Mouse (Mus musculus) urinary bladder, postnatal 14 days (tissue): ENCODE measurements at regions not wholly inside any gene's neighbourhood (a gene's known extent, or its start where the extent isn't known, plus 50 kb on each side); places are given as distances from the start of the nearest gene placed in this dataset.

Experiments
- DNase-seq: peaks from one replicate; pipeline ENCODE4 v3.0.0; 2021; ENCODE audit warnings: low spot score

DNA sequence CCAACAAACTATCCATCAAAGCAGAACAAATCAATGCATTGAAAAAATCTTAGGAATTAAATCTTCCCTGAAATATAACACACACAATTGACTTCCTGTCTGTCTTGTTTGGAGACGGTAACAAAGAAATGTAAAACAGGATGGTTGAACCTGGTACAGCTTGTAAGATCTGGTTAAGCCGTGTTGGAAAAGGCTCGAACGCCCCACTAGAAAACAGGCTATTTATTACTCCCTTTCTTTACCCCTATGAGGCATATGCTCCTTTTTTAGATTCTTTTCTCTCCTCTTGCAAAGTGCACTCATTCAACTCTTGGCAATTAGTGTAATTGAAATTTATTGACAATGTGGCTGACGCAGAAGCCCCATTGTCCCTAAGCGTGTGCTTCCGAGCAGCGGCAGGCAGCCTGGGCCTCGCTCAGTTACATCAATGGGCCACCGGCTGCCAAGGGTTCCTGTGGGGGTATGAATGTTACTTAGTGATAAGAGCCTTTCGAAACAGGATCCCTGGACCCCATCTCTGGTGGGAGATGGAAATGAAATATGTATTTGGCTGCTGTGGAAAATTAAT lies 297.2 kb upstream of the Adamts16 start:
- no peak for DNase-seq

DNA sequence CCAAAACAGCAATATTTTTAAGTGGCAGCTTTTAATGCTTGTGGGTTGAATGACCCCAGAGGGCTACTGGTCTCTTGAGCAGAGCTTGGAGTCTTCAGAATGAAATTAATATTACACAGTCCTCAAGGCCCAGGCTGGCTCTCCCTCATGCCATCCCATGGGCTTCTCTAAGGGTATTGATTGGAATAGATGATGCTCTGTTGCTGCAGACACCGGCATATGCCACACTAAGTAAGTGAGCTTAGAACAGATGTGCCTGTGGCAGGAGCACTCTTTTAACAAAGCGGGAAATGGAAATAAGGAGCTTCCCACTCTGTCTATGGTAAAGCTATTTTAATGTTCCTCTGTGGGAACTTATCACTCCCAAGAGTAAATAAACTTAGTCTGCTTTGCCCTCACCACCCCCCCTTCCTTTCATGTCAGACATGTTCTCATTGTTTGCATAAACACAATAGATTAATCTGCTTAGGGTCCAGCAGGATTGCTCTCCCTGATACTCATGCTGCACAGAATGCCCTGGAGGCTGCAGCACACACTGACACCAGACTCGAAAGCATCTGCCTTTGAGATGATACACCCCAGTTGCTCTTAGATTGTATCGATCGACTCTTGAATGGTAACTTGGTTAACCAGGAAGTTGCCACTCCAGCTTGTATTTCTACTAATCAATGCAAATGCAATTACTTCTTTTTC lies 294.5 kb upstream of the Adamts16 start:
- no peak for DNase-seq

DNA sequence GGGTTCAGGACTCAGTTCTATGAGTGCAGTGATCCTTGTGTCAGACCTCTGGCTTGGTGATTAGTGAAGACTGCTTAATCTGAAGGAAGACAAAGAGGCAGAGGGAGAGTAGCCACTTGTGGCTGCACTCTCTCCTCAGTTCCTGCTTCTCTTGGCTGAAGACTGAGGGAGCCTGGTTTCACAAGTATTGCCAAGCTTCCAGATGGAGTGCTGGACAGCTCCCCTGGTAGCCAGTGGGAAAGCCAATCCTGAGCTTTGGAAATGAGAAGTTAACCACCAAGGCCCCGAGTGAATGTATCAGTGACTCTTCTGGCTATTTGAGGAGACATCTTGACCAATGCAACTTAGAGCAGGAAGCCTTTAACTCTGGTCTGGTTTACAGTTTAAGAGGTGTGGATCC lies 279.9 kb upstream of the Adamts16 start:
- DNase-seq: no peak

DNA sequence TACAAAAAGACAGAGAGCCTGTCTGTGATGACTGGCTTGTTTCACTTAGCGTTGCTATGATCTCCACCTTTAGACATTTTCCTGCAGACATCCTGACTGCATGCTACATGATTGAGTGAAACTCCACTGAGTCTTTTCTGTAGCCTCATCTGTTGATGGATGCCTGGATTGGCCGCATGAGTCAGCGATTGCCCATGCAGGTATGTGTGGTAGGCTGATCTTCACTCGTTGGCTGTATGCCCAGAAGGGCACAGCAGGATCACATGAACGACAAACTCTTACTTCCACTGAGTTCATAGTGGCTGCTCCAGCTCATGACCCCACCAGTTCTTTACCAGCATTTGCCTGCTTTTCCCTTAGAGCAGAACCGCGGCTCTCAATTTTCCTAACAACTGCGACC lies 266.6 kb upstream of the Adamts16 start:
- DNase-seq: peak; percentile 55

DNA sequence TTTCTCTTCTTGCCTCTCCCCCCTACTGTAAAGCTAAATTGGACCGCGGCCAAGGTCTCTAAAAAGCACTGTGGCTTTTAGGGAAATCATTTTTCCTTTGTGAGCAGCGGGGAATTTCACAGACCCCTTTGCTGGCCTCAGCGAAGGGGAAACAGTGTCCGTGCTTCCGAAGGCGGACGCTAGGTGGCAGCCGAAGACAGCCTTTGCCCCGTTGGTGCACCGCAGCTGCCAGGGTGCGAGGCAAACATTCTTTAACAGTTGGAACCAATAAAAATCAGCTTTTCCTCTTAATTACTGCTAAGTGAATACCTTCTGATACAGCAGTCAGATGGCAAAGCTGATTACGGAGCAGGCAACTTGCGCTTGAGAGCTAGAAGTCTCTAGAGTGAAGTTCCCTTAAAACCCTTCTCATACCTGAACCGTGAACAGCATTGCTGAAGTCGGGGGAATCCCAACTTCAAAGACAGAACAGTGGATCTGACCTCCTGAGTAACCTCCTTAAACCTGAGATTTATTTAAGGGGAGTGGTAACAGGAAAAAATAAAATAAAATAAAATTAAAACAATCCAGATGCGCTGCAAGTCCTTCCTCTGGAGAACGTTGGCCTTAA lies 263.7 kb upstream of the Adamts16 start:
- DNase-seq: peak; percentile 59

DNA sequence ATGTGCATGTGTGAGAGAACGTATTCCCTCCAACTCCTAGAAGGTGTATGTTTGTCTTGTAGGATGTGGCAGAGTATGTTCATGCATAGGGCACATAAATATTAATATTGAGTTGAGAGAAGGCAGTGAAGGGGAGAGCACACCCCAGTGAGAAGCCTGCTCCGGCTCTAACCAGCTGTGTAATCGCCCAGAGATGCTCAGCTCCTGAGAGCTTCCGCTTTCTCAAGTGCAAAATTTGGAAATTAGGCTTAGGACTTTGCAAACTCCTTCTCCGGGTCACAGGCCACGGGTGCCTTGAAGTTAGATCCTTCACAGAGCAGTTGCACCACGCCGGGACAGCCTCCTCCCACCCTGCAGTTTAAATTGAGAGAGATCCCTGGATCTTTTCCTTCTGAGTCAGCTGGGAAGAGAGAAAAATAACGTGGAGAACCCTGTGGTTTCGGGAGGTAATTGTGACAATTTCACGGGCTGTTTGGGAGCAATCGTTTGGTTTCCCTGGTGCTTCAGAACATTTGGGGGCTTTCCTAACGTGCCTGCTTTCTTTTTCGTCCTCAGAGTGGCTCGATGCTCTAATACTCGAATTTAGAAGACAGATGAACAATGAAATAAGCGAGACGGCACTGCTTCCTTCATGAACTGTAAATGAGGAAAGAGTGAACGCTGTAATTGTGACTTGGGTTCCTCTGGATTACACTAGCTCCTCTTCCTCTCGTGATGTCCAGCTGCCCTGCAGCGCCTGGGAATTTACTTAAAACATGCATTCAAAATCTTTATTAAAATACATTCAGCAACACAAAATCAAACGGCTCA lies 263.0 kb upstream of the Adamts16 start:
- no peak for DNase-seq

DNA sequence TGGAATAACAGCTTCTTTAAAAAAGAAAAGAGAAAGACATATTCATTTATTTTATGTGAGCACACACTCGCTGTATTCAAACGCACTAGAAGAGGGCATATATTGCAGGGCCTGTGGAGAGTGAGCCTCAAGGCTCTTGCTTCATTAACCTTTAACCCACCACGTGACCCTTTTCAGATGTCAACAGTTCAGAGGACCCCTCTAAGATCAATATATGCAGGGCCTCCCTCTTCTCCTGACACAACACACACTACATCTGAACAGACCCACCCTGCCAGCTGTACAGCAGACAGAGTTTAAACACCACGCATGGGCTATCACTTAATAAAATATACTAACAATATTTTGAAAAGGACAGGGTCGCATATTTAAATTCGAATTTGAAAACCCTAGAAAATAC lies 242.7 kb upstream of the Adamts16 start:
- DNase-seq: no peak

DNA sequence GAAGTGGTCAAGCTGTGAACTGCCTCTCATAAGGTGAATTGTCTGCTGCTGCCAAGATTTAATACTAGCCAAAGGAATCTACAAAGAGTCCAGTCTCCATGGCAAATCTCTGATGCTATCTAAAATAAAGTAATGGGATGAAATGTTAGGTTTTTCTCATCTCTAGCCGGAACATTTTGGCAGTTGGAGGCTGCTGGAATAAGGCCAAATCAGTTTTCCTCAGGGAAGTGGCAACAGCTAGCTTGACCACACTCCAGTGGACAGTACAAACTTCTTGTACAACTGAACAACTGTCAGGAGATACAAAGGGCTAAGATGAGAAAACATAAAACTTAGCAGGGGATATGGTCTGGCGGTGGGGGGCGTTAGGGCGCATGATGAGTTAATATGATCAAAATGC lies 234.3 kb upstream of the Adamts16 start:
- DNase-seq: no peak

DNA sequence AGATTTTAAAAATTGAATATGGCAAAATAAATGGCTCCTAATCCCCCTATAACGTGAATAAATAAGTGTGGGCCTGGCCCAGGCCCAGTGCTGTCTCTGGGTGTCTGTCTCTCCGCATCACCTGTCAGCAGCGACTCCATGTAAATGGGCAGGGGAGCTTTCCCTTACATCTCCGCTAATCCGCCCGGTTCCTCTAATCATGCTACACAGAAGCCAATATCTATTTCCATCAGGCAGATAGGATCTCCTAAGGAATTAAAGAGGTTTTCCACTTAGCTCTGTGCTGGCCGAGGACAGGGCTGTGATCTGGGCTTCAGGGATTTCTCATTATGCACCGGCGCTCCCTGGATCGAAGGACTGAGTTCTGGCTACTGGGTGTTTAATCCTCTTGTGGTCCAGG lies 232.4 kb upstream of the Adamts16 start:
- DNase-seq: no peak

DNA sequence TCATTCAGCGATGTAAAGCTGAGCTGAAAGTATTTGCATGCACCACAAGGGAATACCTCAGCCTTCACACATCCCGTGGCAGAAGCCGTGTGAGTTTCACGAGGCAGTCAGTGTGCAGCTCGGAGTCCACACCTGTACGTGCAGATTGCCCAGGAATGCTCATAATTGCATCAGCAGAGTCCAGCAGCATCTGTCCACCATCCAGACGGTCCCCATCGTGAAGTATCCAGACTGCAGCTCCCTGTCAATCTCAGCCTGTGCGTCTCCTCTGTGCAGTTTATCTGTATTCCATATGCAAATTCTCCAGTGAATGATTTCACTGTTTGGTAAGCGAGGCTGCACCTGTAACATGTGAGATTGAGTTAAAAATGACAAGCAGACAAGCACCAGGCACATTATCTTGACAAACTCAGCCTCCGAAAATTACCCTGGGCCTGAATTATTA lies 227.2 kb upstream of the Adamts16 start:
- DNase-seq: no peak

DNA sequence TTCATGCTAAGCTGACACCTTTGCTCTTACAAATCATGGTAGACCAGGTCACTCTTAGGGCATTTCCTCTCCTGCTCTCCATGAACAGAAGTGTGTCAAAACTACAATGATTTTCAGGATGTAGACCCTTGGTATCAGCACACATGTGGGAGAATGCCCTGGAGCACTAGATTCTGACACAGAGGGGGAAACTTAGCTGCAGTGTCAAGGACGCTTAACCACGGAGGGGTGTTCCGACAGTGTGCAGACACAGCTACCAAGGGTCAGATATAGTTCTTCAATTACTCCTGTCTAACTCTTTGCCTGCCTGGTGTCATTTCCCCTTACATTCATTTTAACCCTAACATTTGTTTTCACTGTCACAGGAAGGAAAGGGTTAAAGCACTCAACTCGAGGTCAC lies 226.4 kb upstream of the Adamts16 start:
- no peak for DNase-seq

GRCm38 (mm10) chr13:71065568-71065967 lies 224.0 kb upstream of the Adamts16 start:
- no peak for DNase-seq

GRCm38 (mm10) chr13:71064590-71065307 lies 223.1 kb upstream of the Adamts16 start:
- DNase-seq: no peak

DNA sequence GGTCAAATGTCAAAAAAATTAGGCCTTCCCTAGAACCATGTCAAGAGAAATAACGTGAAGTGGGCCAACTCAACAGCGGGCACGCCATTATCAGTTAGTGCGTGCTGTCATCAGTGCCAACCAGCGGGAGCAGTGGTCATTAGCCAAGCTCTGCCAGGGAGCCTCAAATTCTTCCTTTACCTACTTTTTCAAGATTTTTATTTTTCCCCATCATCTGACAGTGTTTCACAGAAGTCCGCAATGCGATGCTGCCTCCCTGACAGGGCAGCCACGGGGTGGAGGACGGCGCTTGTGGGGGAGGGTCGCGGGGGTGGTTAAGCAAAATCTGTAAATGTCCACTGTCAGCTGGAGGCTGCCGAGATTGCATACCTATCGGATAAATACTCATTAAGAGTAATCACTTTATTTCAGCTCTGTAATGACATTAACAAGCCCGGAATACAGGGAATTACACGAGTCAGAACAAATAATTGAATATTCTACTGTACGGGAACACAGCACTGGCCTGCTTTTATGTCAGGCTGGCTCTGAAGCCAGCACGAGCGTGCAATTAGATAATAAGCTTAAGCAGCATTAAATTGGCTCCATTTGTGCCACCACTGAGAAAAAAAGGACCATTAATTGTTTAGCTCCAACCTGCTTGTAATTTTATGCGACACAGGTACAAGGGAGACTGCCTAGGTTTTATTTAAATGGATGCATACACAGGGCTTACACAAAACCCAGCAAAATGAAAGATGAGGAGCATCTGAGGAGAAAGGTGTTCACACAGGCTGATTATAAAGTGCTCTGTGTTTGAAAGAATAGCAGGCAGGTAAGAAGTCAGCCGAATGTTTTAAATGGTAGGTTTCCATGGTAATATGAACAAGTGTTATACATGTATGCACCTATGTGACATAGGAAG lies 212.0 kb upstream of the Adamts16 start:
- DNase-seq: no peak

DNA sequence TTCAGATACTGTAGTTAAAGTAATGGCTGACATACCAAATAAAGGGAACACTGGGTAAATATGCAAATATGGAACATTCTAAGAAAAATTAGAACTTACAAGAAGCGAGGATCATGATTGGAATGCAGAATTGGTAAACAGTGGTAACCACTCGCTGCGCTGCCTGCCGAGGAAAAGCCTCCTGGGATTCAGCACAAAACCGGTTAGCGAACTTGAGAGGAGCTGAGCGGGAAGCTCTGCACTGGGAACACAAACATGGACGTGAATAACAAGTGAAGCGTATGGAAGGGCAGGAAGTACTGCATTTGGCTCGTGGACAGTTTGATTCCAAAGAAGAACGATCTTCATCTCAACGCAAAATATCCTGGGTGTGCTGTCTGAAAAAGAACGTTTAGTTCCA lies 209.0 kb upstream of the Adamts16 start:
- DNase-seq: no peak

DNA sequence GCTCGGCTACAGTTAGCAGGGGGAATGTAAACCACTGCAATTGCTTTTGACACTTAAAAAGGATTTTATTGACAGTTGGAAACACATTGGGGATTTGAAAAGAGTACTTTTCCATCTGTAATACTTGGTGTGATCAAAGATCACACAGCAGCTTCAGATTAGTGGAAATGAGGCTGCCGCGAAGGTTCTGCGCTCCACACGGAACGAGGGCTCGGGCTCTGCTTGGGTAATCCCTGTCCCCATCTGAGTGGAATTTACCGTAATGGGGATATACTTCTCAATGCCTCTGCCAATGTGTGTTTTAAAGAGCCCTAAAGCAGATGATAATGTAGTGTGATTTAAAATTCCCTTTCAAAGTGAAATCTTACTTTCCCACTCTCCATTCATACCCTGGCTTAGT lies 194.4 kb upstream of the Adamts16 start:
- DNase-seq: no peak

- DNase-seq: no peak
These were observed 193.5 kb upstream of the Adamts16 start for GRCm38 (mm10) chr13:71034926-71035687.

DNA sequence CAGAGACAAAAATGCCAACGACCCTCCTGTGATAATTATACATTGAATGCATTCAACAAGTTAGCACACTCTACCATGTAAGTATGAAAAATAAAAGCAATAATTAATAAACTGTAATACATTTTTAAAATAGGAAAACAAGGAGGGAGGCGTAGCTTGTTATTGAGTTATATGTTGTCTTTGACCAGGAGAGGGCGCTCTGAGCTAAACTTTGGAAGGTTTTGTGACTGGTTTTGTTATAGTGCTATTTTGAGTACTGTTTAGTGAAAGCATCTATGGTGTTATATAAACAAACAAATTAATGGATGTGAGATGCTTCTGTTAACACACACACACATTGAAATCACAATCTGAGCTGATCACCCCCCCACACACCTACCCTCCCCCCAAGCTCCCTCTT lies 166.6 kb upstream of the Adamts16 start:
- peak; percentile 31 for DNase-seq

DNA sequence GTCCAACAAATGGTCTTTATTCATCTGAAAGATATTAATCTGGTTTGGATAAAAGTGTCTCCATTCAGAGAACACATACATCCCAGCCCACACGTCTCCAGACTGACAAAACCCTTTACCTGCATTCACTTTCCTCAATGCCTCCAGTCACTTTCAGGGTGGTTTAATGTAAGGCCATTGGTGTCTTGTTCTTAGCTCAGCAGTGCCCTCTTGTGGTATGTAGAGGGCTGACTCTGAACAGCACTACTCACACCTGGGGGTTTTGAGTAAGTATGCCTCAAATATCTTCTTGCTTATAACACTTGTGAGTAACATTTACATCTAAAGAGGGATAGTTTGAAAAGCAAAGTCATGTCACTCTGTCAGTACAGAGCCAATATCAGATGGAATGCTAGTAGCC lies 164.5 kb upstream of the Adamts16 start:
- DNase-seq: peak; percentile 31

GRCm38 (mm10) chr13:71003517-71003916 lies 161.9 kb upstream of the Adamts16 start:
- no peak for DNase-seq
